Mouse (Mus musculus): Measurements from ENCODE around the gene Med22. TPM values are rescaled to one million over a fixed set of nuclear protein-coding genes. Genes with fewer than 3 reads are reported as not detected.

The Med22 gene
- polyA plus RNA-seq, 1 experiment: 53.0 TPM

- Histone ChIP-seq H3K4me1 (ENCODE audit: control insufficient read depth, insufficient read depth, low read length) (no peaks in the 10 kb centered on the region; the same call in 1 of the 2 replicates), H3K27ac (ENCODE audit: insufficient read depth, low read depth, low read length) (no peak overlapping the region), H3K4me3 (ENCODE audit: insufficient read depth, low read length) (no peak overlapping the region)
- TF ChIP-seq POLR2A (IDR thresholded peaks at IDR 0.05; ENCODE audit: borderline replicate concordance, low read depth, low read length): no peak
- no peak for TF ChIP-seq CTCF (IDR thresholded peaks at IDR 0.05; ENCODE audit: low read depth, low read length)
Observed at GRCm38 (mm10) chr2:26878571-26878970, 31.9 kb downstream of the Med22 start.

DNA sequence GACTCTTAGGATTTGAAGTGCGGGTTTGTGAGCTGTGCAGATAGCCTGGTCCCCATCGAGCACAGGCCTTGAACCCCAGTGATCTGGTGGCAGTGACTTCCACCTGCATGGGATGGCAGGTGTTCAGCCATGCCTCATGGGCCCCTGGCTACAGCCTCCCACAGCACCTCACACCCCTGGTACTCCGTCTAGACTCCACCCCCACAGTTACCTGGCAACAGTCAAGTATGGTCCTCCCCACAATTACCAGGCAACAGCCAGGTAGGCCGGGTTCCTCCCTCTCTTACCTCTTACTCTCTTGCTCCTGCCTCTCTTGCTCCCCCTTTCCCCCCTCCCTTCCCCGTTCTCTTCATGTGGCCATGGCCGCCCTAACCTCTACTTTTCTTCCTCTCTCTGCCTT lies 39.8 kb downstream of the Med22 start:
- no peak for TF ChIP-seq CTCF (IDR thresholded peaks at IDR 0.05; ENCODE audit: low read depth, low read length)
- no peak for TF ChIP-seq POLR2A (IDR thresholded peaks at IDR 0.05; ENCODE audit: borderline replicate concordance, low read depth, low read length)
- H3K27ac ChIP-seq (ENCODE audit: insufficient read depth, low read depth, low read length): no peak overlapping the region
- H3K4me3 ChIP-seq (ENCODE audit: insufficient read depth, low read length): no peak overlapping the region
- peaks cover 6% of the 10 kb centered on the region for H3K4me1 ChIP-seq (ENCODE audit: control insufficient read depth, insufficient read depth, low read length)

DNA sequence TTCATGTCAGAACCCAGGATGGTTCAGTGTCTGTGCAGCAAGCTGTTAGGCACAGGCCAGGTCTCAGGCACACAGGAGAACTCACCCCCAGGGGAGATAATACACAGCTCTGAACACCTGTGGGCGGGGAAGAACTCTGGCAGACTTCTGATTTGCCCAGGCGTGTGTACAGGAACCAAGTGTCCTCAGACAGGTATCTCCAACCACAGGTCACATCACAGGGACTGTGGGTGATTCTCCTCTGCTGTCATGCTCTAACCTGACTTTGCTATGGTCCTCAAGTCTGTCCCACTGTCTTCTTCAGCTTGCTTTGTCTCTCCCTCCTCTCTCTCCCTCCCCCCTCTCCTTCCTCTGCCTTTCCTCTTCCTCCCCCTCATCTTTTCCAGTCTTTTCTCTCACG lies 45.6 kb downstream of the Med22 start, which contains the start of gene Abo:
TSS of gene Abo (minus strand) at position 101 of the 400 bp plus-strand sequence.
- TF ChIP-seq CTCF (IDR thresholded peaks at IDR 0.05; ENCODE audit: low read depth, low read length): no peak
- TF ChIP-seq POLR2A (IDR thresholded peaks at IDR 0.05; ENCODE audit: borderline replicate concordance, low read depth, low read length): no peak

DNA sequence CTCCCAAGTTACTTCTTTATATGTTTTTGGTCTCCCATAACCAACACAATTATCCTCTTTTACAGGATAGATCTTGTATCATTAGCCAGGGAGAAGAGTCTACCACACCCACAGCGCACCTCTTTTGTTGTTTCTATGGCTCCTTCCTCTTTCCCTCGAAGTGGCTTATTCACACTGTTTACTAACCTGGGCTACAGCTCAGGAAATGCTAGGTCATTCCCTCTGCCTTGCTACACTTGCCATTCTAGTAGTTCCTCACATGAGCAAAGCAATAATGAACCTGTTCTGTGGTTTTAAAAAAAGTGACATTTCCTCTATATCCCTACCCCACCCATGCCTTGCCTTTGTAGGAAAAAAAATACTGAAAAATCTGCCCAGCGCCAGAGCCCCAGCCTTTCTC lies 47.6 kb downstream of the Med22 start:
- H3K4me1 ChIP-seq (ENCODE audit: control insufficient read depth, insufficient read depth, low read length): peaks cover 3% of the 10 kb centered on the region
- TF ChIP-seq POLR2A (IDR thresholded peaks at IDR 0.05; ENCODE audit: borderline replicate concordance, low read depth, low read length) (no peak), CTCF (IDR thresholded peaks at IDR 0.05; ENCODE audit: low read depth, low read length) (no peak)
- H3K4me3 ChIP-seq (ENCODE audit: insufficient read depth, low read length): no peak overlapping the region
- no peak overlapping the region for H3K27ac ChIP-seq (ENCODE audit: insufficient read depth, low read depth, low read length)

More for the DNA sequence above, 45.6 kb downstream of the Med22 start, which contains the start of gene Abo:
- Histone ChIP-seq H3K4me3 (ENCODE audit: insufficient read depth, low read length) (no peak within 1 kb of the TSS), H3K4me1 (ENCODE audit: control insufficient read depth, insufficient read depth, low read length) (peaks cover 6% of the 10 kb centered on the region), H3K27ac (ENCODE audit: insufficient read depth, low read depth, low read length) (no peak within 1 kb of the TSS)

Other genes with a start within 250 kb of the Med22 start
- not detected in 2 replicates for gene Lcn4, start 239.4 kb downstream of the Med22 start, polyA plus RNA-seq (2012; ENCODE audit: insufficient read depth, insufficient read length, missing spikeins)
- not detected in 2 replicates for gene Abo, start 45.7 kb downstream of the Med22 start, polyA plus RNA-seq (2012; ENCODE audit: insufficient read depth, insufficient read length, missing spikeins)
- 30.9 and 32.0 TPM in 2 replicates for gene Surf6, start 7.8 kb downstream of the Med22 start, polyA plus RNA-seq (2012; ENCODE audit: insufficient read depth, insufficient read length, missing spikeins)
- gene Rpl7a, start 87 bp upstream of the Med22 start, polyA plus RNA-seq (2012; ENCODE audit: insufficient read depth, insufficient read length, missing spikeins): 400 and 420 TPM in 2 replicates
- gene Surf2, start 5.7 kb upstream of the Med22 start, polyA plus RNA-seq (2012; ENCODE audit: insufficient read depth, insufficient read length, missing spikeins): 38.4 and 46.6 TPM in 2 replicates
- gene Surf1, start 5.9 kb upstream of the Med22 start, polyA plus RNA-seq (2012; ENCODE audit: insufficient read depth, insufficient read length, missing spikeins): 91.1 and 97.9 TPM in 2 replicates
- gene Surf4, start 23.3 kb upstream of the Med22 start, polyA plus RNA-seq (2012; ENCODE audit: insufficient read depth, insufficient read length, missing spikeins): 144 and 151 TPM in 2 replicates
- 2.5 TPM in 2 replicates for gene Stkld1, start 23.4 kb upstream of the Med22 start, polyA plus RNA-seq (2012; ENCODE audit: insufficient read depth, insufficient read length, missing spikeins)
- gene Rexo4, start 53.7 kb upstream of the Med22 start, polyA plus RNA-seq (2012; ENCODE audit: insufficient read depth, insufficient read length, missing spikeins): 57.9 and 62.1 TPM in 2 replicates
- 0.16 TPM in 1 of 2 replicates, not detected in the other for gene Adamts13, start 62.7 kb upstream of the Med22 start, polyA plus RNA-seq (2012; ENCODE audit: insufficient read depth, insufficient read length, missing spikeins)
- 20.1 and 24.2 TPM in 2 replicates for gene Cacfd1, start 99.2 kb upstream of the Med22 start, polyA plus RNA-seq (2012; ENCODE audit: insufficient read depth, insufficient read length, missing spikeins)
- 24.5 and 26.9 TPM in 2 replicates for gene Slc2a6, start 117.3 kb upstream of the Med22 start, polyA plus RNA-seq (2012; ENCODE audit: insufficient read depth, insufficient read length, missing spikeins)
- gene Mymk, start 161.5 kb upstream of the Med22 start, polyA plus RNA-seq (2012; ENCODE audit: insufficient read depth, insufficient read length, missing spikeins): not detected in 2 replicates
- not detected in 2 replicates for gene Adamtsl2, start 168.7 kb upstream of the Med22 start, polyA plus RNA-seq (2012; ENCODE audit: insufficient read depth, insufficient read length, missing spikeins)
- gene Fam163b, start 231.8 kb upstream of the Med22 start, polyA plus RNA-seq (2012; ENCODE audit: insufficient read depth, insufficient read length, missing spikeins): not detected in 2 replicates